Mouse (Mus musculus) lung, adult 2 months (tissue): ENCODE measurements around the gene 4930516K23Rik. TPM values are rescaled to one million over a fixed set of nuclear protein-coding genes. Genes with fewer than 3 reads are reported as not detected.

ENCODE experiments used
- DNase-seq: peaks from one replicate; pipeline ENCODE4 v3.0.0; 2022
- H3K4me1 ChIP-seq: fragments of 200-500 bp; 2 replicates; pipeline ENCODE4 v1.6.1; 2011; ENCODE audit warnings: low read length; ENCODE audit not compliant: control insufficient read depth, insufficient read depth
- H3K4me3 ChIP-seq: fragments of 200-500 bp; replicated peaks from 2 replicates; pipeline ENCODE3; 2011; ENCODE audit warnings: low read depth, mild to moderate bottlenecking, control low read depth, low read length; ENCODE audit errors: extremely low read depth
- CTCF ChIP-seq: fragments of 200-500 bp; IDR thresholded peaks from 2 replicates; pipeline ENCODE4 v1.5.1; 2011; ENCODE audit warnings: mild to moderate bottlenecking, low read length, control low read depth; ENCODE audit not compliant: insufficient read depth
- POLR2A ChIP-seq: fragments of 200-500 bp; IDR thresholded peaks from 2 replicates; pipeline ENCODE4 v1.6.1; 2011; ENCODE audit warnings: low read depth, mild to moderate bottlenecking, control low read depth, low read length, borderline replicate concordance; ENCODE audit errors: extremely low read depth
- WGBS: fragments of 180-500 bp; shearing (Covaris S2); methylation state at CpG from one replicate; pipeline ENCODE4 v1.1.7; 2018; 5-methylcytosine and 5-hydroxymethylcytosine counted together
- polyA plus RNA-seq: library from polyadenylated mRNA; depleted of rRNA; stranded (reverse); fragments of >200 nt; gene quantifications from 2 replicates; pipeline ENCODE4 v1.2.3, GENCODE M21; 2012; rRNA removed

The 4930516K23Rik gene
- polyA plus RNA-seq, 1 experiment: not detected

GRCm38 (mm10) chr7:104021651-104022050 lies 39.6 kb downstream of the 4930516K23Rik start:
- no peak for DNase-seq
- no peak for TF ChIP-seq POLR2A
- TF ChIP-seq CTCF: no peak
- 79% methylated on average over 6 of the region's 6 CpGs for WGBS
- no peaks in the 10 kb centered on the region for H3K4me1 ChIP-seq
- no peak overlapping the region for H3K4me3 ChIP-seq

- Histone ChIP-seq H3K4me3 (no peak overlapping the region), H3K4me1 (no peaks in the 10 kb centered on the region)
- DNase-seq: no peak
- WGBS: 68% methylated on average over 1 of the region's 1 CpGs
- TF ChIP-seq CTCF (no peak), POLR2A (no peak)
Observed at GRCm38 (mm10) chr7:104018953-104019352, 42.3 kb downstream of the 4930516K23Rik start.

GRCm38 (mm10) chr7:104017203-104017602 lies 44.0 kb downstream of the 4930516K23Rik start, which contains the start of gene Olfr639:
Olfr639 (minus strand) TSS chr7:104017303.
- no peak for DNase-seq
- TF ChIP-seq CTCF (no peak), POLR2A (no peak)
- Histone ChIP-seq H3K4me3 (no peak within 1 kb of the TSS), H3K4me1 (no peaks in the 10 kb centered on the region)

Other genes starting within 250 kb of the 4930516K23Rik start
- gene Hbb-bt, start 247.4 kb downstream of the 4930516K23Rik start, polyA plus RNA-seq: 1,037 and 2,074 TPM in 2 replicates
- gene Hbb-bs, start 233.3 kb downstream of the 4930516K23Rik start, polyA plus RNA-seq: 9,354 and 20,945 TPM in 2 replicates
- not detected in 2 replicates for gene Hbb-bh2, start 220.9 kb downstream of the 4930516K23Rik start, polyA plus RNA-seq
- gene Hbb-bh1, start 218.3 kb downstream of the 4930516K23Rik start, polyA plus RNA-seq: not detected in 2 replicates
- gene Hbb-y, start 208.2 kb downstream of the 4930516K23Rik start, polyA plus RNA-seq: 0.37 TPM in 1 of 2 replicates, not detected in the other
- not detected in 2 replicates for gene Olfr66, start 175.2 kb downstream of the 4930516K23Rik start, polyA plus RNA-seq
- not detected in 2 replicates for gene Olfr64, start 167.0 kb downstream of the 4930516K23Rik start, polyA plus RNA-seq
- not detected in 2 replicates for gene Olfr65, start 158.0 kb downstream of the 4930516K23Rik start, polyA plus RNA-seq
- not detected in 2 replicates for gene Olfr631, start 132.6 kb downstream of the 4930516K23Rik start, polyA plus RNA-seq
- gene Olfr632, start 127.1 kb downstream of the 4930516K23Rik start, polyA plus RNA-seq: not detected in 2 replicates
- not detected in 2 replicates for gene Olfr633, start 117.0 kb downstream of the 4930516K23Rik start, polyA plus RNA-seq
- gene Olfr635, start 90.3 kb downstream of the 4930516K23Rik start, polyA plus RNA-seq: not detected in 2 replicates
- not detected in 2 replicates for gene Olfr638, start 62.7 kb downstream of the 4930516K23Rik start, polyA plus RNA-seq
- not detected in 2 replicates for gene Olfr639, start 44.1 kb downstream of the 4930516K23Rik start, polyA plus RNA-seq
- gene Olfr640, start 35.9 kb downstream of the 4930516K23Rik start, polyA plus RNA-seq: not detected in 2 replicates
- not detected in 2 replicates for gene Olfr641, start 26.0 kb downstream of the 4930516K23Rik start, polyA plus RNA-seq
- not detected in 2 replicates for gene Olfr642, start 8.8 kb downstream of the 4930516K23Rik start, polyA plus RNA-seq
- gene Olfr644, start 10.4 kb upstream of the 4930516K23Rik start, polyA plus RNA-seq: not detected in 2 replicates
- gene Olfr645, start 24.0 kb upstream of the 4930516K23Rik start, polyA plus RNA-seq: not detected in 2 replicates
- gene Olfr646, start 43.4 kb upstream of the 4930516K23Rik start, polyA plus RNA-seq: not detected in 2 replicates
- gene Ubqln5, start 68.4 kb upstream of the 4930516K23Rik start, polyA plus RNA-seq: not detected in 2 replicates
- gene Olfr643, start 76.0 kb upstream of the 4930516K23Rik start, polyA plus RNA-seq: not detected in 2 replicates
- not detected in 2 replicates for gene Ubqln3, start 81.8 kb upstream of the 4930516K23Rik start, polyA plus RNA-seq
- gene Ubqlnl, start 89.1 kb upstream of the 4930516K23Rik start, polyA plus RNA-seq: not detected in 2 replicates
- gene Olfm5, start 103.4 kb upstream of the 4930516K23Rik start, polyA plus RNA-seq: not detected in 2 replicates
- 0.04 TPM in 1 of 2 replicates, not detected in the other for gene Olfr648, start 121.9 kb upstream of the 4930516K23Rik start, polyA plus RNA-seq
- gene Olfr649, start 134.5 kb upstream of the 4930516K23Rik start, polyA plus RNA-seq: not detected in 2 replicates
- 0.88 and 1.3 TPM in 2 replicates for gene Trim6, start 157.3 kb upstream of the 4930516K23Rik start, polyA plus RNA-seq
- 5.7 and 15.2 TPM in 2 replicates for gene Trim34a, start 183.0 kb upstream of the 4930516K23Rik start, polyA plus RNA-seq
- 0.70 and 1.9 TPM in 2 replicates for gene Trim5, start 226.6 kb upstream of the 4930516K23Rik start, polyA plus RNA-seq